Mouse (Mus musculus) liver, postnatal 0 days (tissue): ENCODE measurements around the gene Vmn1r111.
"Not testable (repeated sequence)": the region's sequence is repeated elsewhere in the genome, so short reads cannot be mapped to it uniquely, and the experiment has no call there.

Experiments used
- CTCF ChIP-seq: sonication (generic); IDR thresholded peaks from 2 replicates; pipeline ENCODE4 v1.5.1; 2016; ENCODE audit warnings: antibody characterized with exemption, low read depth
- EP300 ChIP-seq: IDR thresholded peaks from 2 replicates; pipeline ENCODE4 v1.6.1; 2016; ENCODE audit warnings: antibody characterized with exemption, low read depth, mild to moderate bottlenecking

GRCm38 (mm10) chr7:20730524-20730923, 27.5 kb upstream of the Vmn1r111 start, which contains the start of gene Gm10668:
- not testable (repeated sequence) for TF ChIP-seq CTCF, EP300
